Mouse (Mus musculus) heart, postnatal 25 days (tissue): Measurements from ENCODE around the gene Gm10663. TPM values are rescaled to one million over a fixed set of nuclear protein-coding genes. Genes with fewer than 3 reads are reported as not detected.

Experiments
- DNase-seq: peaks from one replicate; pipeline ENCODE4 v3.0.0; 2022; ENCODE audit warnings: low spot score
- intact Hi-C: fragments of 180-260 bp; cut with DNase I; formaldehyde crosslinking; loops from one replicate; pipeline ENCODE4 v1.15.1; 2025
- total RNA-seq, 2 experiments: library from RNA; stranded (reverse); gene quantifications; 2 replicates each; pipeline ENCODE4 v1.2.3; 2021

The Gm10663 gene
- not detected for total RNA-seq

- DNase-seq = no peak
- intact Hi-C loops = no loop called here
These were observed at the start of gene Gm10663 for GRCm38 (mm10) chr8:65074733-65075132. Gene Gm10663, plus strand, starts transcription at chr8:65075033.

- intact Hi-C loops = no loop called here
- no peak for DNase-seq
These were observed 45.7 kb upstream of the Gm10663 start for GRCm38 (mm10) chr8:65028959-65029686.

- intact Hi-C loops = no loop called here
- DNase-seq = no peak
These were observed 45.1 kb upstream of the Gm10663 start for GRCm38 (mm10) chr8:65029776-65030175.

- DNase-seq = no peak
- intact Hi-C loops = no loop called here
These were observed 43.9 kb upstream of the Gm10663 start for GRCm38 (mm10) chr8:65030735-65031485.

GRCm38 (mm10) chr8:65032107-65032506, 42.7 kb upstream of the Gm10663 start:
- no peak for DNase-seq
- intact Hi-C loops = no loop called here

GRCm38 (mm10) chr8:65033056-65033455, 41.8 kb upstream of the Gm10663 start:
- no peak for DNase-seq

GRCm38 (mm10) chr8:65034136-65034535, 40.7 kb upstream of the Gm10663 start:
- no peak for DNase-seq
- intact Hi-C loops = no loop called here

More at GRCm38 (mm10) chr8:65033056-65033455, 41.8 kb upstream of the Gm10663 start:
- intact Hi-C loops = no loop called here

GRCm38 (mm10) chr8:65037117-65037533, 37.7 kb upstream of the Gm10663 start, which contains the start of gene Apela:
Gene Apela, minus strand, starts transcription at chr8:65037336.
- DNase-seq = no peak
- intact Hi-C loops = no loop called here

- intact Hi-C loops = no loop called here
- DNase-seq = no peak
These were observed 28.3 kb upstream of the Gm10663 start for GRCm38 (mm10) chr8:65046565-65046964.

- DNase-seq = no peak
- intact Hi-C loops = no loop called here
These were observed 27.6 kb upstream of the Gm10663 start for GRCm38 (mm10) chr8:65047193-65047592.

GRCm38 (mm10) chr8:65047801-65048200, 27.0 kb upstream of the Gm10663 start:
- no peak for DNase-seq
- intact Hi-C loops = no loop called here

GRCm38 (mm10) chr8:65053554-65053953, 21.3 kb upstream of the Gm10663 start:
- no peak for DNase-seq
- intact Hi-C loops = no loop called here

- intact Hi-C loops = no loop called here
- DNase-seq = no peak
These were observed 20.9 kb upstream of the Gm10663 start for GRCm38 (mm10) chr8:65053968-65054367.

GRCm38 (mm10) chr8:65056722-65057121, 18.1 kb upstream of the Gm10663 start:
- intact Hi-C loops = no loop called here
- DNase-seq = no peak

- intact Hi-C loops = no loop called here
- DNase-seq = no peak
These were observed 12.6 kb upstream of the Gm10663 start for GRCm38 (mm10) chr8:65062195-65062594.

- no peak for DNase-seq
- intact Hi-C loops = no loop called here
These were observed 10.8 kb upstream of the Gm10663 start for GRCm38 (mm10) chr8:65064071-65064470.

GRCm38 (mm10) chr8:65065622-65066021, 9.2 kb upstream of the Gm10663 start:
- intact Hi-C loops = no loop called here
- DNase-seq = no peak

GRCm38 (mm10) chr8:65067031-65067430, 7.8 kb upstream of the Gm10663 start:
- intact Hi-C loops = no loop called here

GRCm38 (mm10) chr8:65067694-65068472, 7.0 kb upstream of the Gm10663 start:
- DNase-seq = no peak
- intact Hi-C loops = no loop called here

More at GRCm38 (mm10) chr8:65067031-65067430, 7.8 kb upstream of the Gm10663 start:
- DNase-seq = no peak

GRCm38 (mm10) chr8:65068473-65068819, 6.4 kb upstream of the Gm10663 start:
- intact Hi-C loops = no loop called here
- DNase-seq = no peak

GRCm38 (mm10) chr8:65070996-65071395, 3.8 kb upstream of the Gm10663 start:
- DNase-seq = no peak

More at GRCm38 (mm10) chr8:65070996-65071395, 3.8 kb upstream of the Gm10663 start:
- intact Hi-C loops = no loop called here
